Mouse (Mus musculus): ENCODE measurements around the gene Golga4.

- no peak for TF ChIP-seq CTCF (IDR thresholded peaks at IDR 0.05; ENCODE audit: borderline replicate concordance, insufficient read depth, low read length)
- TF ChIP-seq POLR2A (IDR thresholded peaks at IDR 0.05; ENCODE audit: low read depth, low read length), result no peak
Observed at GRCm38 (mm10) chr9:118563356-118563755, 57.3 kb downstream of the Golga4 start.
